Mouse (Mus musculus): ENCODE measurements around the gene Ccnl1.

The Ccnl1 gene

GRCm38 (mm10) chr3:65926426-65926825, 31.6 kb downstream of the Ccnl1 start:
- no peak for DNase-seq (ENCODE audit: low spot score)

GRCm38 (mm10) chr3:65925058-65925740, 32.9 kb downstream of the Ccnl1 start:
- DNase-seq (ENCODE audit: low spot score), result no peak

- DNase-seq (ENCODE audit: low spot score), result no peak
These were observed 35.6 kb downstream of the Ccnl1 start for GRCm38 (mm10) chr3:65922420-65922819.

GRCm38 (mm10) chr3:65921671-65922070, 36.4 kb downstream of the Ccnl1 start:
- no peak for DNase-seq (ENCODE audit: low spot score)

- no peak for DNase-seq (ENCODE audit: low spot score)
These were observed 39.0 kb downstream of the Ccnl1 start for GRCm38 (mm10) chr3:65919016-65919415.

- DNase-seq (ENCODE audit: low spot score), result no peak
These were observed 45.1 kb downstream of the Ccnl1 start for GRCm38 (mm10) chr3:65912928-65913327.

- no peak for DNase-seq (ENCODE audit: low spot score)
These were observed 45.8 kb downstream of the Ccnl1 start for GRCm38 (mm10) chr3:65912217-65912616.

- DNase-seq (ENCODE audit: low spot score), result no peak
These were observed 46.8 kb downstream of the Ccnl1 start for GRCm38 (mm10) chr3:65911265-65911664.

- DNase-seq (ENCODE audit: low spot score), result no peak
These were observed 48.6 kb downstream of the Ccnl1 start for GRCm38 (mm10) chr3:65909454-65909853.

GRCm38 (mm10) chr3:65907536-65907935, 50.5 kb downstream of the Ccnl1 start:
- DNase-seq (ENCODE audit: low spot score), result no peak

GRCm38 (mm10) chr3:65905281-65906169, 52.5 kb downstream of the Ccnl1 start:
- DNase-seq (ENCODE audit: low spot score), result no peak

GRCm38 (mm10) chr3:65904711-65905110, 53.3 kb downstream of the Ccnl1 start:
- no peak for DNase-seq (ENCODE audit: low spot score)

GRCm38 (mm10) chr3:65904106-65904505, 53.9 kb downstream of the Ccnl1 start:
- no peak for DNase-seq (ENCODE audit: low spot score)

- no peak for DNase-seq (ENCODE audit: low spot score)
These were observed 59.3 kb downstream of the Ccnl1 start for GRCm38 (mm10) chr3:65898598-65899278.

GRCm38 (mm10) chr3:65897233-65897993, 60.6 kb downstream of the Ccnl1 start:
- no peak for DNase-seq (ENCODE audit: low spot score)

Measured in urinary bladder, postnatal 25 days (tissue).